Mouse (Mus musculus) neural tube, embryonic 14.5 days (tissue): ENCODE measurements around the gene Col6a2. TPM values are rescaled to one million over a fixed set of nuclear protein-coding genes. Genes with fewer than 3 reads are reported as not detected.

Source experiments
- ATAC-seq: fragments of 200-750 bp; cut with Nextera tagmentation; 2 replicates; pipeline ENCODE4 v1.8.0; 2017; ENCODE audit warnings: low read depth, mild to moderate bottlenecking, moderate TSS enrichment, moderate library complexity
- H3K27ac ChIP-seq: fragments of 300-500 bp; sonication (generic); 2 replicates; pipeline ENCODE4 v1.5.1; 2014; ENCODE audit warnings: low read depth, mild to moderate bottlenecking, control low read depth, low read length, moderate library complexity, mixed read lengths
- H3K27me3 ChIP-seq: fragments of 300-500 bp; sonication (generic); 2 replicates; pipeline ENCODE4 v1.6.1; 2014; ENCODE audit warnings: low read length; ENCODE audit not compliant: control insufficient read depth, insufficient read depth
- H3K36me3 ChIP-seq: fragments of 300-500 bp; sonication (generic); 2 replicates; pipeline ENCODE4 v1.6.1; 2014; ENCODE audit warnings: low read length, mixed read lengths; ENCODE audit not compliant: control insufficient read depth, insufficient read depth
- H3K4me1 ChIP-seq: fragments of 300-500 bp; sonication (generic); 2 replicates; pipeline ENCODE4 v1.6.1; 2014; ENCODE audit warnings: low read length; ENCODE audit not compliant: control insufficient read depth, insufficient read depth
- H3K4me2 ChIP-seq: fragments of 300-500 bp; sonication (generic); 2 replicates; pipeline ENCODE4 v1.6.1; 2014; ENCODE audit warnings: mild to moderate bottlenecking, low read depth, low read length, control low read depth
- H3K4me3 ChIP-seq: fragments of 300-500 bp; sonication (generic); 2 replicates; pipeline ENCODE4 v1.5.1; 2014; ENCODE audit warnings: low read depth, low read length, control low read depth, mixed read lengths
- H3K9ac ChIP-seq: fragments of 300-500 bp; sonication (generic); replicated peaks from 2 replicates; pipeline ENCODE4 v1.6.1; 2014; ENCODE audit warnings: low read depth, mild to moderate bottlenecking, control low read depth, low read length, mixed read lengths
- H3K9me3 ChIP-seq: fragments of 300-500 bp; sonication (generic); 2 replicates; pipeline ENCODE4 v1.6.1; 2016; ENCODE audit warnings: low read length; ENCODE audit not compliant: control insufficient read depth
- WGBS: fragments of 180-500 bp; shearing (Covaris S2); extraction: QIAGEN DNeasy Blood & Tissue Kit; methylation state at CpG from one replicate; pipeline ENCODE4 v1.1.7; 2014; 5-methylcytosine and 5-hydroxymethylcytosine counted together
- polyA plus RNA-seq: library from polyadenylated mRNA; unstranded; fragments of >200 nt; fragmentation: Nextera tagmentation; extraction: Ambion mirVana; gene quantifications from 2 replicates; pipeline ENCODE4 v1.2.1, GENCODE M21; 2014

Gene Col6a2
- polyA plus RNA-seq = 2.4 and 20.5 TPM in 2 replicates

GRCm38 (mm10) chr10:76622928-76623680 is at the start of gene Col6a2:
TSS of gene Col6a2 (minus strand) at chr10:76623630.
- H3K4me3 ChIP-seq = peak within 1 kb of the TSS; percentile 26
- WGBS = 4% methylated on average over 30 of the region's 31 CpGs
- H3K4me1 ChIP-seq = peaks cover 4% of the 10 kb centered on the region
- no peak within 1 kb of the TSS for H3K27ac ChIP-seq
- peak within 1 kb of the TSS; percentile 60 for H3K4me2 ChIP-seq
- H3K9me3 ChIP-seq = no peaks in the 10 kb centered on the region
- no peaks in the 10 kb centered on the region for H3K36me3 ChIP-seq
- ATAC-seq = peak; percentile 75
- no peaks in the 10 kb centered on the region; the same call in 1 of the 2 replicates for H3K27me3 ChIP-seq
- H3K9ac ChIP-seq = 0 out of 2 replicates have a peak within 1 kb of the TSS, but pooled peaks have one; percentile 28

GRCm38 (mm10) chr10:76671939-76672338 is 48.5 kb upstream of the Col6a2 start:
- Histone ChIP-seq H3K9me3 (no peaks in the 10 kb centered on the region), H3K4me3 (no peak overlapping the region), H3K4me2 (no peak overlapping the region), H3K27ac (no peak overlapping the region), H3K4me1 (no peaks in the 10 kb centered on the region), H3K36me3 (no peaks in the 10 kb centered on the region), H3K27me3 (no peaks in the 10 kb centered on the region), H3K9ac (no peak overlapping the region)
- WGBS = 90% methylated on average over 9 of the region's 9 CpGs
- no peak for ATAC-seq

- peaks cover 3% of the 10 kb centered on the region; the same call in 1 of the 2 replicates for H3K9me3 ChIP-seq
- H3K9ac ChIP-seq = no peak overlapping the region
- H3K4me1 ChIP-seq = no peaks in the 10 kb centered on the region
- WGBS = 59% methylated on average over 7 of the region's 7 CpGs
- no peak overlapping the region for H3K4me3 ChIP-seq
- no peak overlapping the region for H3K4me2 ChIP-seq
- no peaks in the 10 kb centered on the region for H3K36me3 ChIP-seq
- no peak overlapping the region for H3K27ac ChIP-seq
- no peak; the same call in 1 of the 2 replicates for ATAC-seq
- H3K27me3 ChIP-seq = no peaks in the 10 kb centered on the region
These were observed 45.5 kb upstream of the Col6a2 start for GRCm38 (mm10) chr10:76668947-76669284.

GRCm38 (mm10) chr10:76668261-76668946 is 45.0 kb upstream of the Col6a2 start:
- Histone ChIP-seq H3K9ac (no peak overlapping the region), H3K4me2 (no peak overlapping the region), H3K4me1 (no peaks in the 10 kb centered on the region), H3K27me3 (no peaks in the 10 kb centered on the region), H3K36me3 (no peaks in the 10 kb centered on the region), H3K9me3 (peaks cover 3% of the 10 kb centered on the region; the same call in 1 of the 2 replicates), H3K4me3 (no peak overlapping the region), H3K27ac (no peak overlapping the region)
- WGBS = 93% methylated on average over 4 of the region's 4 CpGs
- ATAC-seq = no peak

- no peak overlapping the region for H3K9ac ChIP-seq
- no peaks in the 10 kb centered on the region for H3K36me3 ChIP-seq
- no peak overlapping the region for H3K27ac ChIP-seq
- WGBS = 93% methylated on average over 1 of the region's 1 CpGs
- H3K4me1 ChIP-seq = no peaks in the 10 kb centered on the region
- H3K4me3 ChIP-seq = no peak overlapping the region
- no peak for ATAC-seq
- H3K27me3 ChIP-seq = no peaks in the 10 kb centered on the region
- no peak overlapping the region for H3K4me2 ChIP-seq
- peaks cover 3% of the 10 kb centered on the region; the same call in 1 of the 2 replicates for H3K9me3 ChIP-seq
These were observed 43.9 kb upstream of the Col6a2 start for GRCm38 (mm10) chr10:76667197-76667805.

- Histone ChIP-seq H3K9me3 (peaks cover 3% of the 10 kb centered on the region; the same call in 1 of the 2 replicates), H3K4me2 (no peak overlapping the region), H3K27ac (no peak overlapping the region), H3K9ac (no peak overlapping the region), H3K27me3 (no peaks in the 10 kb centered on the region), H3K4me3 (no peak overlapping the region), H3K36me3 (no peaks in the 10 kb centered on the region), H3K4me1 (no peaks in the 10 kb centered on the region)
- WGBS = 91% methylated on average over 11 of the region's 11 CpGs
- no peak for ATAC-seq
These were observed 42.1 kb upstream of the Col6a2 start for GRCm38 (mm10) chr10:76665551-76665950.

- H3K9ac ChIP-seq = no peak overlapping the region
- H3K27ac ChIP-seq = no peak overlapping the region
- no peak overlapping the region for H3K4me2 ChIP-seq
- H3K4me3 ChIP-seq = no peak overlapping the region
- peaks cover 3% of the 10 kb centered on the region; the same call in 1 of the 2 replicates for H3K9me3 ChIP-seq
- H3K36me3 ChIP-seq = no peaks in the 10 kb centered on the region
- 83% methylated on average over 20 of the region's 20 CpGs for WGBS
- ATAC-seq = no peak
- no peaks in the 10 kb centered on the region for H3K4me1 ChIP-seq
- H3K27me3 ChIP-seq = no peaks in the 10 kb centered on the region
These were observed 41.0 kb upstream of the Col6a2 start for GRCm38 (mm10) chr10:76664156-76665115.
